Mouse (Mus musculus) stomach, postnatal 0 days (tissue): ENCODE measurements around the gene Cnnm4.

Experiments
- CTCF ChIP-seq: IDR thresholded peaks from 2 replicates; pipeline ENCODE4 v1.5.1; 2016; ENCODE audit warnings: antibody characterized with exemption, low read depth, mild to moderate bottlenecking, moderate library complexity
- EP300 ChIP-seq: optimal IDR thresholded peaks from 2 replicates; pipeline ENCODE3; 2016; ENCODE audit warnings: antibody characterized with exemption

- TF ChIP-seq CTCF: no peak
- no peak for TF ChIP-seq EP300
Observed at GRCm38 (mm10) chr1:36536397-36536728, 64.9 kb downstream of the Cnnm4 start.
